Mouse (Mus musculus) hindbrain, embryonic 12.5 days (tissue): ENCODE measurements around the gene Atp6v1c2. TPM values are rescaled to one million over a fixed set of nuclear protein-coding genes. Genes with fewer than 3 reads are reported as not detected.

Experiments
- ATAC-seq: fragments of 200-750 bp; cut with Nextera tagmentation; 2 replicates; pipeline ENCODE4 v1.8.0; 2017; ENCODE audit warnings: moderate TSS enrichment; ENCODE audit not compliant: low FRiP score
- H3K27ac ChIP-seq: fragments of 300-500 bp; sonication (generic); 2 replicates; pipeline ENCODE4 v1.5.1; 2016; ENCODE audit warnings: mild to moderate bottlenecking
- H3K27me3 ChIP-seq: fragments of 300-500 bp; sonication (generic); 2 replicates; pipeline ENCODE4 v1.6.1; 2016; ENCODE audit warnings: mild to moderate bottlenecking
- H3K36me3 ChIP-seq: fragments of 300-500 bp; sonication (generic); 2 replicates; pipeline ENCODE4 v1.6.1; 2016; ENCODE audit warnings: mild to moderate bottlenecking
- H3K4me1 ChIP-seq: fragments of 300-500 bp; sonication (generic); 2 replicates; pipeline ENCODE4 v1.6.1; 2016
- H3K4me2 ChIP-seq: fragments of 300-500 bp; sonication (generic); replicated peaks from 2 replicates; pipeline ENCODE4 v1.6.1; 2016; ENCODE audit warnings: mild to moderate bottlenecking
- H3K4me3 ChIP-seq: fragments of 300-500 bp; sonication (generic); 2 replicates; pipeline ENCODE4 v1.5.1; 2016; ENCODE audit warnings: mild to moderate bottlenecking
- H3K9ac ChIP-seq: fragments of 300-500 bp; sonication (generic); 2 replicates; pipeline ENCODE4 v1.6.1; 2016; ENCODE audit warnings: mild to moderate bottlenecking, moderate library complexity
- H3K9me3 ChIP-seq: fragments of 300-500 bp; sonication (generic); replicated peaks from 2 replicates; pipeline ENCODE4 v1.6.1; 2016; ENCODE audit warnings: mild to moderate bottlenecking
- WGBS: fragments of 180-500 bp; shearing (Covaris S2); methylation state at CpG from one replicate; pipeline ENCODE4 v1.1.7; 2016; 5-methylcytosine and 5-hydroxymethylcytosine counted together
- polyA plus RNA-seq: library from polyadenylated mRNA; unstranded; fragments of >200 nt; fragmentation: Nextera tagmentation; extraction: Ambion mirVana; gene quantifications from 2 replicates; pipeline ENCODE4 v1.2.1, GENCODE M21; 2016

The Atp6v1c2 gene
- polyA plus RNA-seq, 1 experiment from 2014 or later, result 0.85 TPM

DNA sequence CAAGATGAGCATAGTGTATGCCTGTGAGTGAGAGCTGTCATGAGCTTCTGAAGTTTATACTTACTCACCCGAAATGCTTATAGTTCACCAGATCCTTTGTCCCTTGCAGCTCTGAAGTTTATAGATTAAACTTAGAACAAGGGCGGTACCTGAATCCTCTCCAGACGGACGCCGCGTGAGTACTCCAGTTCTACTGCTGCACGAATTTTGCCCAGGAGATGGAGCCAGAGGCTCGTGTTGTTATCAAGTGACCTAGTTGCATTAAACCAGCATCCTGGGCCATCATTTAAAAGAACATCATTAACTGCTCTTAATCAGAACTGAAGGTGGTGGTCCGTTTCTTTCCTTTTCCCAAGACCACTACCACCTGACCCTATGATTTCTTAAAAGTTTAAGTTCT is 29.8 kb upstream of the Atp6v1c2 start:
- H3K4me1 ChIP-seq, result 0 out of 2 replicates have a peak, but pooled peaks cover 3% of the 10 kb centered on the region
- peaks cover 66% of the 10 kb centered on the region for H3K36me3 ChIP-seq
- H3K4me2 ChIP-seq, result no peak overlapping the region
- H3K4me3 ChIP-seq, result no peak overlapping the region
- H3K27ac ChIP-seq, result no peak overlapping the region
- no peak for ATAC-seq
- 90% methylated on average over 9 of the region's 9 CpGs for WGBS
- H3K9ac ChIP-seq, result no peak overlapping the region
- no peaks in the 10 kb centered on the region for H3K9me3 ChIP-seq
- H3K27me3 ChIP-seq, result no peaks in the 10 kb centered on the region

DNA sequence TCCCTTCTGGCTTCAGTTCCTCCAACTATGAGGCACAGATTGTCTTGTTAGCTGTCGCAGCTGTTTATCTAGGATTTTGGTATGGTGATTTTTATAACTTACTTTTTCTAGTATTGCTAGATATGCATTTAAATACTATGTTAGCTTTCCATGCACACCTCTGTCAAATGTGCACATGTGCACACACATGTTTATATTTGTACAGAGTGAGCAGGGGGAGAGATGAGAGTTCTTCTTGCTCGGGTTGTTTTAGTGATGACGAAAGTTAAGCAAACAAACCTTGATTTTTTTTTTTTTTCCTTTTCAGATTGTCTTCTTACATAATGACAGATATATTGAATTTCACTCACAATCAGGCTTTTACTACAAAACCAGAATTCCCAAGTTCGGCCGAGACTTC is 28.6 kb upstream of the Atp6v1c2 start:
- H3K9ac ChIP-seq, result no peak overlapping the region
- peaks cover 64% of the 10 kb centered on the region for H3K36me3 ChIP-seq
- no peak for ATAC-seq
- H3K4me1 ChIP-seq, result 0 out of 2 replicates have a peak, but pooled peaks cover 3% of the 10 kb centered on the region
- no peaks in the 10 kb centered on the region for H3K27me3 ChIP-seq
- H3K27ac ChIP-seq, result no peak overlapping the region
- 96% methylated on average over 5 of the region's 5 CpGs for WGBS
- no peaks in the 10 kb centered on the region for H3K9me3 ChIP-seq
- no peak overlapping the region for H3K4me2 ChIP-seq
- no peak overlapping the region for H3K4me3 ChIP-seq

DNA sequence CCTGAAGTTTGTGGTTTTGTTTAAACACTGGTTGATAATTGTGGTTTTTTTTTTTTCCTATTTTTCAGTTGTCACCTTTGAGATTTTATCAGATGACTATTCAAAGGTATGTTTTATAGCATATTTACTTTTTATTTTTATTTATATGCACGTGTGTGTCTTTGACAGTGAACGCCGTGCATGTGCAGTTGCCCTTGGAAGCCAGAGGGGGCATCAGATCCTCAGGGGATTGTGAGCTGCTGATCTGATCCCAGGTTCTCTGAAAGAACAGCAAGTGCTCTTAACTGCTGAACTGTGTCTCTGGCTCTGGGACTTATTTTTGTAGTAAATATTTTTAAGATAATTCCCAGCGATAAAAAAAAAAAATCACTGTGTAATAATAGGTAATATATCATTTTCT is 27.7 kb upstream of the Atp6v1c2 start:
- Histone ChIP-seq H3K9ac (no peak overlapping the region), H3K4me2 (no peak overlapping the region), H3K4me3 (no peak overlapping the region), H3K4me1 (0 out of 2 replicates have a peak, but pooled peaks cover 3% of the 10 kb centered on the region), H3K36me3 (peaks cover 59% of the 10 kb centered on the region), H3K9me3 (no peaks in the 10 kb centered on the region), H3K27ac (no peak overlapping the region), H3K27me3 (no peaks in the 10 kb centered on the region)
- 85% methylated on average over 4 of the region's 4 CpGs for WGBS
- ATAC-seq, result no peak

DNA sequence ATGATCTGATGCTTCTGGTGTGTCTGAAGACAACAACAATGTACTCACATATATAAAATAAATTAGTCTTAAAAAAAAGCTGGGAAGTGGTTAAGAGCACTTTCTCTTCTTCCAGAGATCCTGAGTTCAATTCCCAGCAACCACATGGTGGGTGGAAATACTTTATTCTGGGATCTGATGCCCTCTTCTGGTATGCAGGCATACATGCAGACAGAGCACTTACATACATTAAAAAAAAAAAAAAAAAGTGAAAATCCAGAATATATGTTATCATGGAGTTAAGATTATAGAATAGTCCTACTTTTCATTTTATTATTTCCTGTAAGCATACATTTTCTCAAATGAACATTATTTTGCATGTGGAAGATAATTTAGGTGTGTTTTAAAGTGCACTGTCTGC is 20.9 kb upstream of the Atp6v1c2 start:
- no peak overlapping the region for H3K4me3 ChIP-seq

DNA sequence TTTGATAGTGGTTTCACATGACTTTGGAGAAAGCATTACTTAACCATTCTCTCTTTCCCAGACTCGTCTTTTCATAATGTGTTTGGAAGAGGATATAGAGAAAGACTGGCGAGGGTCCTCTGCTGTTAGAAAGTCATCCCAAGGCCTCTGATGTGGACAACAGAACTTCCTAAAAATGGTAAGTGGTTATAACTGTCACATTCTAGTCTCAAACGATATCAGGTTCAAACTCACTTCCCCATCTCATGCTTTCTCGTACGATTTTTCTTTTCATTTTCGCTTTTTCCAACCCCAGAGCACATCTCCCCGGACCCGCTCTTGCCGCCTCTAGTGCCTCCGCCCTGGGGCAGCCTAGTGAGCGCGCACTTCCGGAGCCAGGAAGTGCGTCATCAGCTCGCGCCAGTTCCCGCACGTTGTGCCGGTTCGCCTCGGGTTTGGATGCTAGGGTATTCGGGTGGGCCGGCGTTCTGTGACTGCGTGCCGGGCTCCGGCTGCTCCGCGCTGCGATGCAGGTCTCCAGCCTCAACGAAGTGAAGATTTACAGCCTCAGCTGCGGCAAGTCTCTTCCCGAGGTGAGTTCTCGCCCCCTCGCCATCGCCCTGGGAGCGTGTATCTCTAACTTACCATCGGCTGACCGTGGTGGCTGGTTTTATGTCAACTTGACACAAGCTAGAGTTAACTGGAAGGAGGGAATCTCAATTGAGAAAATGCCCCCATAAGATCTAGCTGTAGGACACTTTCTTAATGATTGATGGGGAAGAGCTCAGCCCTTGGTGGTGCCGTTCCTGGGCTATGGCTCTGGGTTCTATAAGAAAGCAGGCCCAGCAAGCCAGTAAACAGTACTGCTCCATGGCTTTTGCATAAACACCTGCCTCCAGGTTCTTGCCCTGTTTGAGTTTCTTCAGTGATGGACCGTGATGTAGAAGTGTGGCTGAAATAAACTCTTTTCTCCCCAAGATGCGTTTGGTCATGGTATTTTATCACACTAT is 19.2 kb upstream of the Atp6v1c2 start, which contains the start of gene Nol10:
Gene Nol10 (plus strand): TSS at position 411 of the 989 bp plus-strand sequence.
- Histone ChIP-seq H3K27me3 (no peaks in the 10 kb centered on the region), H3K4me1 (peaks cover 14% of the 10 kb centered on the region), H3K27ac (0 out of 2 replicates have a peak within 1 kb of the TSS, but pooled peaks have one; percentile 35), H3K9me3 (no peaks in the 10 kb centered on the region), H3K36me3 (peaks cover 20% of the 10 kb centered on the region), H3K4me2 (peak within 1 kb of the TSS; percentile 90), H3K4me3 (peak within 1 kb of the TSS; percentile 79), H3K9ac (peak within 1 kb of the TSS; percentile 70)
- peak; percentile 98 for ATAC-seq
- under 1% methylated on average over 42 of the region's 42 CpGs for WGBS

More for the DNA sequence above, 20.9 kb upstream of the Atp6v1c2 start:
- Histone ChIP-seq H3K27ac (no peak overlapping the region), H3K4me2 (no peak overlapping the region), H3K27me3 (no peaks in the 10 kb centered on the region), H3K9me3 (no peaks in the 10 kb centered on the region), H3K36me3 (peaks cover 38% of the 10 kb centered on the region), H3K4me1 (peaks cover 14% of the 10 kb centered on the region), H3K9ac (no peak overlapping the region)
- no peak for ATAC-seq

DNA sequence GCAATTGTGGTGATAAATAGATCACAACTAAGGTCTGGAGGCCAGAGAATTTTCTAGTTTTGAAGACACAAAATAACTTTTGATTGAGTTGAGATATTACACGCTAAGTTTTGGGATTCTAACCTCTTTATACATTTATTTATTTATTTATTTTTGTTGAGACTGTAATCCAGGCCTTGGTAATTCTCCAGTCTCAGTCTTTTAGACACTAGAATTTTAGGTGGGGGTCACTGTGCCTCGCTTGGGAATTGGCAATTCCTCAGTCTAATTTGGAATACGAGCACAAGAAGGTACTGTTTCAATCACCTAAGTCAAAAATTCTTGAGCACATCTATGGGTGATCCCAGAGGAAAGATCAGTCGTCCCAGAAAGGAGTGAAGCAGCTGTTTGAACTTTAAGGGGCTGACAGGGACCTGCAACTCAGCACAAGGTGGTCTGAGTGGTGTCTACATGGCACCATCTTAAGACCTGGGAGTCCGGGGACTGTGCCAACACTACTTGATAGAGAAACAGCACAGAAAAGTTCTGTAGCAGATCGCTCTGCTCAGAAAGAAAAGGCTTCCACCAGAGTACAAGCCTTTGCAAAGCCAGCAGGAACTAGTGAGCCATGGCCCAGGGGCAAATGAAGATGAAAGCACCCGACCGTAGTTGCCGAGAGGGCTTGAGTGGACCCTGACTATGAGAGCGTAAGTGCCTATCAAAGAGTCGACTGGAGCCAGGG is 18.3 kb upstream of the Atp6v1c2 start:
- WGBS, result 39% methylated on average over 11 of the region's 11 CpGs
- Histone ChIP-seq H3K4me2 (peak overlapping the region; percentile 90), H3K27me3 (no peaks in the 10 kb centered on the region), H3K27ac (no peak overlapping the region), H3K9ac (peak overlapping the region; percentile 70), H3K9me3 (no peaks in the 10 kb centered on the region), H3K4me1 (peaks cover 14% of the 10 kb centered on the region), H3K4me3 (peak overlapping the region; percentile 79), H3K36me3 (peaks cover 16% of the 10 kb centered on the region)
- peak; percentile 66 for ATAC-seq

DNA sequence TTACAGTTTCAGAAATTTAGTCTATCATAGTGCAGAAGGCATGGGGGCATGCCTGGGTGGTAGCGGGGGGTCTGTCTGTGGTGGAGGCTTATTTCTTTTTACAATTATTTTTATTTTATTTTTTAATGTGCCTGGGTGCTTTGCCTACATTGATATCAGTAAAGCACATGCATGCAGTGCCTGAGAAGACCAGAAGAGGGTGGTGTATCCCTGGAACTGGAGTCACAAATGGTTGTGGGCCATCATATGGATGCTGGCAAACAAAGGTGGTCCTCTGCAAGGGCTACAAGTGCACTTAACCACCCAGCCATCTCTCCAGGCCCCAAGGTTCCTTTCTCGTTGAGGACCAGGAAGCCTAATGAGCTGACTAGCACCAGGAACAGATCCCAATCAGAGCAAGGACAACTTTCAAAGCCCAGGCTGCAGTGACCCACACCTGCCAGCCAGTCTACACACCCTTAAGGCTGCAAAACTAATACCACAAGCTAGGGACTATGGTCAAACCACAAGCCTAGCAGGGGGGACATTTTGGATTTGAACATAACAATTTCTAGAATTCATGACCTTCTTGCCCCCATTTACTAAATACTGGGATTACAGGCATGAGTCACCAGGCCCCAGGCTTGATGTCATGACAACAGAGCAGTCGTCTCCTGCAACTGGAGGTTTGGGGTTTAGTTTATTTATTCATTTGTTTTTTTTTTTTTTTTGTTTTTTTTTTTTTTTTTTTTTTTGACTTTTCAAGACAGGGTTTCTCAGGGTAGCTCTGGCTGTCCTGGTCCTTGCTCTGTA is 10.2 kb upstream of the Atp6v1c2 start:
- no peak for ATAC-seq
- H3K4me3 ChIP-seq, result no peak overlapping the region
- H3K4me1 ChIP-seq, result no peaks in the 10 kb centered on the region
- no peaks in the 10 kb centered on the region for H3K9me3 ChIP-seq
- no peak overlapping the region for H3K27ac ChIP-seq
- 68% methylated on average over 3 of the region's 3 CpGs for WGBS
- no peak overlapping the region for H3K9ac ChIP-seq
- H3K36me3 ChIP-seq, result no peaks in the 10 kb centered on the region
- H3K4me2 ChIP-seq, result no peak overlapping the region
- H3K27me3 ChIP-seq, result no peaks in the 10 kb centered on the region

DNA sequence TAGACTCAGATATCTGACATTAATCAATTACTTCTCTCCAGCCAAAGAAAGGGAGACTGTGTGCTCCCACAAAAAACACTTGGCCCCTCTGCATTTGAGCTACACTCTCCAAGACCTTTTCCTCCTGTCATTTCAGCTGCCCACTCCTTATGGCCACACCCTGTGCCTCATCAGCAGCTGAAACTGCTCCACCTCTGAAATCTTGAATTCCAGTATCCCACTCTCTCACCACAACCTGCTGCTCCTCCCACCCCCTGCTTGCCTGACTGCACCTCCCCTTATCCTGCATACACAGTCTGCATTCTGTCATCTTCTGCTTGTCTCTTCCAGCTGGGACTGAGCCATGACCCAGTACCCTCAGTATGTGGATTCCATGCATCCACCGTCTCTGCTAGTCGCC is 9.2 kb upstream of the Atp6v1c2 start:
- Histone ChIP-seq H3K27me3 (no peaks in the 10 kb centered on the region), H3K4me1 (no peaks in the 10 kb centered on the region), H3K36me3 (no peaks in the 10 kb centered on the region), H3K9ac (no peak overlapping the region), H3K4me3 (no peak overlapping the region), H3K9me3 (no peaks in the 10 kb centered on the region), H3K4me2 (no peak overlapping the region), H3K27ac (no peak overlapping the region)
- ATAC-seq, result no peak
- 76% methylated on average over 2 of the region's 2 CpGs for WGBS

DNA sequence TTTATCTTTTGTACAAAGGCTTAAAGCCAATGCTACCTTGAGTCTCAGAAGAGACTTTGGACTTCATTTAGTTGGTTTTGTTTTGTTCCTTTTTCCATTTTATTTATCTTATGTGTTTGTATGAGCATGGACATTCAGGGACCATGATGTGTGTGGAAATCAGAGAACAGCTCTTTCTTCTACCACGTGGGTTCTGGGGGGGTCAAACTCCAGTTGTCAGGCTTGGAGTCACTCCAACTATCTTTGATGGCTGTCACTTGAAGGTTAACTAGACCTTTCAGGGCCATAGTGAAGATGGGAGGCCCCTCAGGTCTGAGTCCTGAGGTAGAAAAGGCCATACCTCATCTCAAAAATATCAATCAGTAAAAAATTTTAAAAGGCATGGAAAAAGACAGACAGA is 4.3 kb upstream of the Atp6v1c2 start:
- Histone ChIP-seq H3K4me2 (no peak overlapping the region), H3K9ac (no peak overlapping the region), H3K27me3 (peaks cover 2% of the 10 kb centered on the region; the same call in 1 of the 2 replicates), H3K4me3 (no peak overlapping the region), H3K9me3 (no peaks in the 10 kb centered on the region), H3K36me3 (no peaks in the 10 kb centered on the region), H3K4me1 (no peaks in the 10 kb centered on the region), H3K27ac (no peak overlapping the region)
- WGBS, result 36% methylated on average over 1 of the region's 1 CpGs
- no peak for ATAC-seq

DNA sequence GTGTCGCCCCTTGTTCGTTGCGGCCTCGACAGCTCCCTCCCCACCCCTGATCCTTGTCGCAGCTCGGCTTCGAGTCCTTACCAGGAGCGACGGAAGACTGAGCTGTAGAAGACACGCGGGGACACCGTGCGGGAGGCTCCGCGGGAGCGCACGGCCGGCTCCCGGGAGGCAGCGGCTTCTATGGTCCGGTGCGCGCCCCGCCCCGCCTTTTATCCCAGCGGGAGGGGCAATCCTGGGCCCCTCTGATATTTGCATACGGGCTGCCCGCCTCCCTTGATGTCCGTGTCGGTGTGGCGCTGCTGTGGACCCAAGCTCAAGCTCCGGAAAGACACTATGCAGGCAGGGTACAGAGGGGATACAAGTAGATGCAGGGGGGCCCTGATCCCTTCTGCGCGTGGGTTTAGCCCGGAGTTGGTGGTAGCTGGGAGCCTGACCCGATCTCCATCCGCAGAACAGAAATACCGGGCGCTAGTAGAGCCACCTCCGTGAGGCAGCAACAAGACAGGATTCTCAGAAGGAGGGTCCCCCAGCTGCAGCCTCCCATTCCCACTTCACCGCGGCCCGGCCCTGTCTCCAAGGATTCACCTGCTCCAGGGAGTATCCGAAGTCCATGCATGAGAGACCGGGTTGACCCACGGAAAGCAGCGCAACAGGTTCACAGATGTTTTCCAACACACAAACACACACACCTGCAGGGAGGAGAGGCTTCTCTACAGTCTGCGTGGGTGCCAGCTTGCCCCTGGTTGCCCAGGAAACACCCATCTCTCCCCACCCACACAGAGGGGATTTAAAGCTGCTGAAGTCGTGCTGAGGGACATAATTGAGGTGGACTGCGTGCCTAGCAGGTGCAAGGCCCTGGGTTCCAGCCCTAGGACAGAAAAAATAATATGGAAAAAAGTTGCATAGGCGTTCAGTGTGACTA is 4.3 kb downstream of the Atp6v1c2 start:
- Histone ChIP-seq H3K27ac (no peak overlapping the region), H3K36me3 (no peaks in the 10 kb centered on the region), H3K9ac (peak overlapping the region; percentile 36), H3K4me2 (peak overlapping the region; percentile 79), H3K4me3 (peak overlapping the region; percentile 35), H3K4me1 (peaks cover 11% of the 10 kb centered on the region), H3K27me3 (peaks cover 41% of the 10 kb centered on the region), H3K9me3 (no peaks in the 10 kb centered on the region)
- ATAC-seq, result peak; percentile 50; the same call in 1 of the 2 replicates
- WGBS, result 3% methylated on average over 51 of the region's 51 CpGs

DNA sequence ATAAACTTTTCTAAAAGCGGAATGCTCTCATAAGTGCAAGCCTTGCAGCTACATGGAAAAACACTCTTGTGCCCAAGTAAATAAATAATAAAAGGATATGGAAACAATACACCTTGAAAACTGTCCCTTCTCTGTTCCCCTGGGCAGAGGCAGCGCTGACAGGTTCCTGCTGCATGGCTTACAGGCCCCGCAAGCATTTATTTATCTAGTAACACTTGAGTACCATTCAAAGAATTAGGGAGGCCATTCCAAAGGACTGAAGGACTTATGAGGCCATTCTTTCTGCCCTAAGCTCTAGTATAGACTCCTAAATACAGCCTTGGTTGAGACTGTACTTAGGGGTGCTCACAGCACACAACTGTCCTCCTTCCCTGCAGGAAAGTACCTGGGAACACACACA is 10.7 kb downstream of the Atp6v1c2 start:
- Histone ChIP-seq H3K4me3 (no peak overlapping the region), H3K9me3 (no peaks in the 10 kb centered on the region), H3K36me3 (no peaks in the 10 kb centered on the region), H3K4me1 (no peaks in the 10 kb centered on the region), H3K9ac (no peak overlapping the region), H3K27me3 (peaks cover 12% of the 10 kb centered on the region), H3K4me2 (no peak overlapping the region), H3K27ac (no peak overlapping the region)
- ATAC-seq, result no peak
- 84% methylated on average over 3 of the region's 3 CpGs for WGBS
